Mouse (Mus musculus): ENCODE results near the gene Gstp1. TPM values are rescaled to one million over a fixed set of nuclear protein-coding genes. Genes with fewer than 3 reads are reported as not detected.
A peak's percentile ranks its signal among the peaks of the same experiment; 100 is the strongest.

The Gstp1 gene
- polyA plus RNA-seq, 1 experiment, result 225 TPM

- Histone ChIP-seq H3K4me3 (ENCODE audit: insufficient read depth, low read length) (peak overlapping the region; percentile 83), H3K27ac (ENCODE audit: insufficient read depth, low read length) (peak overlapping the region; percentile 95), H3K4me1 (ENCODE audit: control insufficient read depth, insufficient read depth, low read length) (no peaks in the 10 kb centered on the region)
- TF ChIP-seq CTCF (IDR thresholded peaks at IDR 0.05; ENCODE audit: borderline replicate concordance, insufficient read depth, low read length) (no peak), POLR2A (IDR thresholded peaks at IDR 0.05; ENCODE audit: low read depth, low read length) (peak; percentile 25; the same call in 1 of the 2 replicates)
Observed at GRCm38 (mm10) chr19:4000949-4001525, 36.7 kb downstream of the Gstp1 start.

- no peaks in the 10 kb centered on the region for H3K4me1 ChIP-seq (ENCODE audit: control insufficient read depth, insufficient read depth, low read length)
- peak; percentile 98 for TF ChIP-seq POLR2A (IDR thresholded peaks at IDR 0.05; ENCODE audit: low read depth, low read length)
- peak; percentile 39; the same call in 1 of the 2 replicates for TF ChIP-seq CTCF (IDR thresholded peaks at IDR 0.05; ENCODE audit: borderline replicate concordance, insufficient read depth, low read length)
- peak within 1 kb of the TSS; percentile 95 for H3K27ac ChIP-seq (ENCODE audit: insufficient read depth, low read length)
- H3K4me3 ChIP-seq (ENCODE audit: insufficient read depth, low read length), result peak within 1 kb of the TSS; percentile 83
Observed at GRCm38 (mm10) chr19:4000119-4000900, 37.5 kb downstream of the Gstp1 start, which contains the start of the genes Nudt8 and Gm49405. Gene Nudt8, plus strand, starts transcription at chr19:4000580. Gene Gm49405, plus strand, starts transcription at chr19:4000626.

- no peaks in the 10 kb centered on the region for H3K4me1 ChIP-seq (ENCODE audit: control insufficient read depth, insufficient read depth, low read length)
- H3K4me3 ChIP-seq (ENCODE audit: insufficient read depth, low read length), result no peak overlapping the region
- H3K27ac ChIP-seq (ENCODE audit: insufficient read depth, low read length), result no peak overlapping the region
- TF ChIP-seq POLR2A (IDR thresholded peaks at IDR 0.05; ENCODE audit: low read depth, low read length), result 0 out of 2 replicates have a peak, but pooled peaks have one; percentile 24
- TF ChIP-seq CTCF (IDR thresholded peaks at IDR 0.05; ENCODE audit: borderline replicate concordance, insufficient read depth, low read length), result no peak
Observed at GRCm38 (mm10) chr19:3999121-3999730, 38.6 kb downstream of the Gstp1 start.

DNA sequence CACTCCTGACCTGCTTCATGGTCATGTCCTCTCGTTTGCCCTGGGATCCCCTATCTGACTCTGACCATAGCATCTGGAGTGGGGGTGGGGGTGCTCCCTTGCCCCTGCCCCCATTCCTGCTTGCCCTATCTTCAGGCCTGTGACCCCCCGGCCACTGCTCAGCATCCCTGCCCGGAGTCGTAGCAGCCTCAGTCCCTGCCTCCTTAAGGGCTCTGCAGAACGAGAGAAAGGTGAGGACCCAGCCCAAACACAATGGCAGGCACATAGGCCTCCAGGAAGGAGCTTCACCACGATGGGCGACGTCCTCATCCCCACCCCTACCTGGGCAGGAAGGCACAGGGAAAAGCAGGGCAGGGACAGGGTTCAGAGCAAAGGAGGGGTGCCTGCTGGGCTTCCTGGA lies 39.5 kb downstream of the Gstp1 start:
- Histone ChIP-seq H3K4me1 (ENCODE audit: control insufficient read depth, insufficient read depth, low read length) (no peaks in the 10 kb centered on the region), H3K27ac (ENCODE audit: insufficient read depth, low read length) (no peak overlapping the region)
- no peak for TF ChIP-seq CTCF (IDR thresholded peaks at IDR 0.05; ENCODE audit: borderline replicate concordance, insufficient read depth, low read length)
- TF ChIP-seq POLR2A (IDR thresholded peaks at IDR 0.05; ENCODE audit: low read depth, low read length), result no peak

GRCm38 (mm10) chr19:3997231-3997630 lies 40.6 kb downstream of the Gstp1 start:
- Histone ChIP-seq H3K4me1 (ENCODE audit: control insufficient read depth, insufficient read depth, low read length) (no peaks in the 10 kb centered on the region), H3K4me3 (ENCODE audit: insufficient read depth, low read length) (no peak overlapping the region), H3K27ac (ENCODE audit: insufficient read depth, low read length) (no peak overlapping the region)
- TF ChIP-seq POLR2A (IDR thresholded peaks at IDR 0.05; ENCODE audit: low read depth, low read length), result no peak
- TF ChIP-seq CTCF (IDR thresholded peaks at IDR 0.05; ENCODE audit: borderline replicate concordance, insufficient read depth, low read length), result no peak

More for the DNA sequence above, 39.5 kb downstream of the Gstp1 start:
- no peak overlapping the region for H3K4me3 ChIP-seq (ENCODE audit: insufficient read depth, low read length)

- H3K27ac ChIP-seq (ENCODE audit: insufficient read depth, low read length), result no peak overlapping the region
Observed at GRCm38 (mm10) chr19:3996747-3997146, 41.0 kb downstream of the Gstp1 start.

GRCm38 (mm10) chr19:3996106-3996505 lies 41.7 kb downstream of the Gstp1 start:
- Histone ChIP-seq H3K4me1 (ENCODE audit: control insufficient read depth, insufficient read depth, low read length) (no peaks in the 10 kb centered on the region), H3K4me3 (ENCODE audit: insufficient read depth, low read length) (no peak overlapping the region), H3K27ac (ENCODE audit: insufficient read depth, low read length) (no peak overlapping the region)
- TF ChIP-seq POLR2A (IDR thresholded peaks at IDR 0.05; ENCODE audit: low read depth, low read length) (no peak), CTCF (IDR thresholded peaks at IDR 0.05; ENCODE audit: borderline replicate concordance, insufficient read depth, low read length) (no peak)

More at GRCm38 (mm10) chr19:3996747-3997146, 41.0 kb downstream of the Gstp1 start:
- TF ChIP-seq POLR2A (IDR thresholded peaks at IDR 0.05; ENCODE audit: low read depth, low read length) (no peak), CTCF (IDR thresholded peaks at IDR 0.05; ENCODE audit: borderline replicate concordance, insufficient read depth, low read length) (no peak)
- H3K4me3 ChIP-seq (ENCODE audit: insufficient read depth, low read length), result no peak overlapping the region
- no peaks in the 10 kb centered on the region for H3K4me1 ChIP-seq (ENCODE audit: control insufficient read depth, insufficient read depth, low read length)

GRCm38 (mm10) chr19:3995505-3995904 lies 42.3 kb downstream of the Gstp1 start:
- no peak overlapping the region for H3K4me3 ChIP-seq (ENCODE audit: insufficient read depth, low read length)
- H3K27ac ChIP-seq (ENCODE audit: insufficient read depth, low read length), result no peak overlapping the region
- TF ChIP-seq CTCF (IDR thresholded peaks at IDR 0.05; ENCODE audit: borderline replicate concordance, insufficient read depth, low read length) (no peak), POLR2A (IDR thresholded peaks at IDR 0.05; ENCODE audit: low read depth, low read length) (no peak)
- no peaks in the 10 kb centered on the region for H3K4me1 ChIP-seq (ENCODE audit: control insufficient read depth, insufficient read depth, low read length)

- no peak overlapping the region for H3K27ac ChIP-seq (ENCODE audit: insufficient read depth, low read length)
- TF ChIP-seq CTCF (IDR thresholded peaks at IDR 0.05; ENCODE audit: borderline replicate concordance, insufficient read depth, low read length) (no peak), POLR2A (IDR thresholded peaks at IDR 0.05; ENCODE audit: low read depth, low read length) (no peak)
- H3K4me3 ChIP-seq (ENCODE audit: insufficient read depth, low read length), result no peak overlapping the region
- H3K4me1 ChIP-seq (ENCODE audit: control insufficient read depth, insufficient read depth, low read length), result no peaks in the 10 kb centered on the region
Observed at GRCm38 (mm10) chr19:3994932-3995331, 42.9 kb downstream of the Gstp1 start.
